Mouse (Mus musculus) spleen, embryonic (tissue): ENCODE measurements at regions not wholly inside any gene's neighbourhood (a gene's known extent, or its start where the extent isn't known, plus 50 kb on each side); places are given as distances from the start of the nearest gene placed in this dataset.

ENCODE experiments used
- CTCF ChIA-PET: fragments of 350-600 bp; sonication (Branson Sonifier 250); formaldehyde crosslinking; loops from one replicate; lab custom pipeline; 2022; lab: Charles Lee

- CTCF ChIA-PET: no interaction called here
Observed at GRCm38 (mm10) chr3:140184899-140185525, 979.5 kb downstream of the Stpg2 start.

DNA sequence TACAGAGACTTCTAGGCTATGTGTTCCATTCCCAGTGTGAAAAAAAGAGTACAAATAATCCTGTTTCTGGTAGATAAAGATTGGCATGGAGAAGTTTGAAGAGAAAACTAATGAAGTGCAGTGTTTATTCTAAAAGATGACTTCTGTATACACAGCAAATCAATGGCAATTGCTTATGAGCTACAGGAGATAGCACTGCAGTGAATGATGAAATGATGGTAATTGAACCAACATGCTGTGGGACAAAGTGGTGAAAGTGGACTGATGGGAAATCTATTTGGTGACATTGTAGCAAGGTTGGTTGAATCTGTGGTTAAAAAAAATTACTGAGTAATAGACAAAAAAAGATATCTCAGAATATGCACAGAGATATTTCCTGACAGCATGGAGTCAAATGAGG lies 1000.4 kb downstream of the Stpg2 start:
- CTCF ChIA-PET: no interaction called here

DNA sequence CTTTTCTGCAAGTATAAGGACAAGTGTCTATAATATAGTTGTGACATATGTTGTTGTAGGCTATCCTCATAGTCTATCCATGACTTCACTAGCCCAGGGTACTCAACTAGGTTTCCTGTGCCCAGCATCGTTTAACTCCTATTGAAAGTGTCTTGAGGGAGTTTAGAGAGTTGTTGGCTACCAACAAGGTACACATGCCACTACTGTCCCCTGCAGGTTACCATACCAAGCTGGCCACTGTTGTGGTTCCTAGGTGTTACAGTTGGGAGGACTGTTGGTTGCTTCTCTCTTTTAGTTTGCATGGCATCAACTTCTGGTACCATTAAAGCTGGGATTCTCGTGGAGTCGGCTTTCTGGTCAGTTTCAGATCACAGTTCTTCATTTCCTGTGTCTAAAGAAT lies 990.7 kb downstream of the Pdha2 start:
- CTCF ChIA-PET: no interaction called here

DNA sequence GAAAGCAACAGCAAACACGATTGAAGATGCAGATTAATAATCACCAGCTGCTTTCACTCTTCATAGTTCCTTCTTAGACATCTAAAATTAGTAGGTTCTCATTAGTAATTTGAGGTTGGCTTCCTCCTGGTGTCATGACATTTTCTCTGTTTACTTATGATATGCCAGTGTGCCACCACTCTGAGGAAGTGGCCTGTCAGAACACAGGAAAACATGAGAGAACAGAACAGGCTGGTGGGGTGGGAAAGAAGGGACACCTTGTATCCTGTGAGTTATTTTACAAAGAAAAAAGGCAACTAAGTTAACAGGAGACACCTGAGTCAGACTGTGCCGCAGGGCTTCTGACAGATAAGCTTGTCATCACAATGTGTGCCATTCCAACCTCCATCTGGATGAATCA lies 981.4 kb downstream of the Pdha2 start:
- CTCF ChIA-PET: no interaction called here

- CTCF ChIA-PET: no interaction called here
Observed at GRCm38 (mm10) chr3:140233144-140233543, 979.0 kb downstream of the Pdha2 start.

- CTCF ChIA-PET: interaction anchor here (0.6 kb wide), 1 partner anchor 47 kb away, joined by 4 read pairs; no protein-coding TSS in a partner anchor
Observed at GRCm38 (mm10) chr3:140233809-140234208, 978.3 kb downstream of the Pdha2 start.

- CTCF ChIA-PET: no interaction called here
Observed at GRCm38 (mm10) chr3:140239276-140239675, 972.9 kb downstream of the Pdha2 start.
